11 mouse cellular contexts compared by ENCODE assay signal in genomic region chr19:42668385-42669098, GRCm38 (mm10). TPM values are rescaled to one million over a fixed set of nuclear protein-coding genes. Genes with fewer than 3 reads are reported as not detected.
DNase-seq lines count a peak whose midpoint lies in the region; ATAC-seq and TF ChIP-seq lines count a peak whose summit lies in the region.
"Had no signal": no experiment of that assay in that cellular context is flagged by ENCODE, and none has a peak within 500 bp of the region (broad histone marks: within the 10 kb centered on the region; RNA-seq: fewer than 3 reads in every experiment).

No protein-coding gene starts in this region.

- H3K9me3 ChIP-seq in lung, embryonic 16.5 days (ENCODE audit: control insufficient read depth, low read length): no peaks in the 10 kb centered on the region
- no peaks in the 10 kb centered on the region for H3K9me3 ChIP-seq in embryonic facial prominence, embryonic 10.5 days
- no peaks in the 10 kb centered on the region for H3K9me3 ChIP-seq in heart, postnatal 0 days (replicated peaks; ENCODE audit: control insufficient read depth, low read length)
- H3K9me3 ChIP-seq in hindbrain, embryonic 16.5 days (ENCODE audit: control insufficient read depth, low read length): no peaks in the 10 kb centered on the region
- H3K9me3 ChIP-seq: embryonic facial prominence, embryonic 15.5 days; heart, embryonic 15.5 days had no signal

- DNase-seq in lung, adult 2 months: no peak
- DNase-seq in embryonic facial prominence, embryonic 10.5 days (ENCODE audit: low spot score): no peak
- DNase-seq in heart, postnatal 0 days (ENCODE audit: low spot score): no peak
- peak; percentile 91 to 92 for DNase-seq in kidney, postnatal 36 days
- no peak for DNase-seq in Muller cell, postnatal 12 days (ENCODE audit: inconsistent ontology term)
- DNase-seq in layer of hippocampus, postnatal 25 days (ENCODE audit: extremely low spot score in 1 of 2, low spot score in 1 of 2): no peak

- no peaks in the 10 kb centered on the region for H3K36me3 ChIP-seq in lung, embryonic 16.5 days (ENCODE audit: control insufficient read depth, insufficient read depth, low read length)
- H3K36me3 ChIP-seq in embryonic facial prominence, embryonic 10.5 days (replicated peaks): no peaks in the 10 kb centered on the region
- H3K36me3 ChIP-seq in heart, postnatal 0 days (replicated peaks; ENCODE audit: control insufficient read depth, insufficient read depth, low read length): no peaks in the 10 kb centered on the region
- no peaks in the 10 kb centered on the region for H3K36me3 ChIP-seq in hindbrain, embryonic 16.5 days (ENCODE audit: control insufficient read depth, insufficient read depth, low read length)
- H3K36me3 ChIP-seq: embryonic facial prominence, embryonic 15.5 days; heart, embryonic 15.5 days had no signal

- H3K27ac ChIP-seq in lung, embryonic 16.5 days (ENCODE audit: low read length): no peak overlapping the region
- peak overlapping the region; percentile 35; the same call in 1 of the 2 replicates for H3K27ac ChIP-seq in embryonic facial prominence, embryonic 10.5 days (replicated peaks)
- H3K27ac ChIP-seq in heart, postnatal 0 days (ENCODE audit: low read depth): no peak overlapping the region
- no peak overlapping the region for H3K27ac ChIP-seq in hindbrain, embryonic 16.5 days (ENCODE audit: low read depth, low read length)
- H3K27ac ChIP-seq: embryonic facial prominence, embryonic 15.5 days; heart, embryonic 15.5 days had no signal

- no peak for TF ChIP-seq POLR2A in lung, adult 2 months (IDR thresholded peaks at IDR 0.05; ENCODE audit: borderline replicate concordance, extremely low read depth, low read depth, low read length)

- H3K4me2 ChIP-seq in lung, embryonic 16.5 days (ENCODE audit: low read depth, low read length): no peak overlapping the region
- no peak overlapping the region for H3K4me2 ChIP-seq in heart, postnatal 0 days (ENCODE audit: low read depth, low read length)
- no peak overlapping the region for H3K4me2 ChIP-seq in hindbrain, embryonic 16.5 days (ENCODE audit: low read length)
- H3K4me2 ChIP-seq: embryonic facial prominence, embryonic 15.5 days; heart, embryonic 15.5 days had no signal

- no peak for TF ChIP-seq EP300 in heart, postnatal 0 days (IDR thresholded peaks at IDR 0.05; ENCODE audit: low read depth)

- no peak for TF ChIP-seq CTCF in lung, adult 2 months (IDR thresholded peaks at IDR 0.05; ENCODE audit: insufficient read depth, low read length)
- TF ChIP-seq CTCF in heart, postnatal 0 days (IDR thresholded peaks at IDR 0.05; ENCODE audit: low read depth): no peak

- peak; percentile 23; the same call in 1 of the 2 replicates for ATAC-seq in lung, embryonic 16.5 days (ENCODE audit: low read depth)
- ATAC-seq in heart, postnatal 0 days (ENCODE audit: insufficient read depth, low read depth): peak; percentile 35; the same call in 1 of the 2 replicates
- ATAC-seq in hindbrain, embryonic 16.5 days: no peak

- no peak overlapping the region for H3K4me3 ChIP-seq in lung, embryonic 16.5 days (ENCODE audit: low read length)
- H3K4me3 ChIP-seq in lung, adult 2 months (replicated peaks; ENCODE audit: extremely low read depth, low read depth, low read length): no peak overlapping the region
- H3K4me3 ChIP-seq in embryonic facial prominence, embryonic 10.5 days: no peak overlapping the region
- no peak overlapping the region for H3K4me3 ChIP-seq in heart, postnatal 0 days (ENCODE audit: low read depth, low read length)
- H3K4me3 ChIP-seq in hindbrain, embryonic 16.5 days (ENCODE audit: low read length): no peak overlapping the region
- H3K4me3 ChIP-seq: embryonic facial prominence, embryonic 15.5 days; heart, embryonic 15.5 days; myocyte had no signal

- no peak overlapping the region for H3K9ac ChIP-seq in lung, embryonic 16.5 days (ENCODE audit: low read length)
- no peak overlapping the region for H3K9ac ChIP-seq in heart, postnatal 0 days (replicated peaks; ENCODE audit: low read depth, low read length)
- no peak overlapping the region for H3K9ac ChIP-seq in hindbrain, embryonic 16.5 days (ENCODE audit: low read depth, low read length)
- H3K9ac ChIP-seq: embryonic facial prominence, embryonic 15.5 days; heart, embryonic 15.5 days had no signal

- H3K27me3 ChIP-seq in lung, embryonic 16.5 days (ENCODE audit: control insufficient read depth, insufficient read depth, low read depth, low read length): no peaks in the 10 kb centered on the region
- H3K27me3 ChIP-seq in embryonic facial prominence, embryonic 10.5 days (replicated peaks; ENCODE audit: low read depth, poor library complexity, severe bottlenecking): peaks cover 23% of the 10 kb centered on the region
- H3K27me3 ChIP-seq in heart, postnatal 0 days (ENCODE audit: control insufficient read depth, insufficient read depth, low read length): 0 out of 2 replicates have a peak, but pooled peaks cover 2% of the 10 kb centered on the region
- H3K27me3 ChIP-seq in hindbrain, embryonic 16.5 days (replicated peaks; ENCODE audit: control insufficient read depth, insufficient read depth, low read length): peaks cover 3% of the 10 kb centered on the region; the same call in 1 of the 2 replicates
- H3K27me3 ChIP-seq: heart, embryonic 15.5 days had no signal

- H3K4me1 ChIP-seq in lung, embryonic 16.5 days (replicated peaks; ENCODE audit: control insufficient read depth, insufficient read depth, low read length): peaks cover 5% of the 10 kb centered on the region; the same call in 1 of the 2 replicates
- no peaks in the 10 kb centered on the region for H3K4me1 ChIP-seq in lung, adult 2 months (ENCODE audit: control insufficient read depth, insufficient read depth, low read length)
- peaks cover 19% of the 10 kb centered on the region for H3K4me1 ChIP-seq in embryonic facial prominence, embryonic 10.5 days
- no peaks in the 10 kb centered on the region for H3K4me1 ChIP-seq in heart, postnatal 0 days (ENCODE audit: control insufficient read depth, insufficient read depth)
- peaks cover 6% of the 10 kb centered on the region for H3K4me1 ChIP-seq in hindbrain, embryonic 16.5 days (ENCODE audit: control insufficient read depth, insufficient read depth, low read depth, low read length)

- 50% methylated on average over 14 of the region's 14 CpGs for WGBS in lung, embryonic 16.5 days
- 52% methylated on average over 14 of the region's 14 CpGs for WGBS in lung, adult 2 months
- 73% methylated on average over 14 of the region's 14 CpGs for WGBS in embryonic facial prominence, embryonic 10.5 days
- 64% methylated on average over 14 of the region's 14 CpGs for WGBS in heart, postnatal 0 days
- 71% methylated on average over 14 of the region's 14 CpGs for WGBS in hindbrain, embryonic 16.5 days

RNA-seq across cellular contexts. Expression of gene Loxl4, which starts 55.9 kb away (rescaled TPM):
- polyA plus RNA-seq in lung, embryonic 16.5 days (2015; fragmentation: Nextera tagmentation; extraction: Ambion mirVana): 0.67 and 0.94 TPM in 2 replicates
- polyA plus RNA-seq in lung, adult 2 months (2012; rRNA removed): 1.8 and 2.5 TPM in 2 replicates
- polyA plus RNA-seq in embryonic facial prominence, embryonic 10.5 days (2016; fragmentation: Nextera tagmentation; extraction: Ambion mirVana): 0.24 and 0.28 TPM in 2 replicates
- total RNA-seq in heart, postnatal 0 days (2014; rRNA removed; ENCODE audit: low replicate concordance): 0.54 and 2.3 TPM in 2 replicates
- 0.23 and 0.30 TPM in 2 replicates for polyA plus RNA-seq in heart, postnatal 0 days (2015; fragmentation: Nextera tagmentation; extraction: Ambion mirVana)
- polyA plus RNA-seq in hindbrain, embryonic 16.5 days (2015; fragmentation: Nextera tagmentation; extraction: Ambion mirVana): 0.15 and 0.34 TPM in 2 replicates
- total RNA-seq in layer of hippocampus, postnatal 25 days (2021): under 1 TPM; 0.25 to 0.35 TPM

Comparison
In these comparisons a context has a peak if more than half of its experiments do, and no peak if none do; other contexts are left out.
1. DNase-seq: peak in kidney, postnatal 36 days (2 of 2); none in lung, adult 2 months (single experiment), embryonic facial prominence, embryonic 10.5 days (single experiment), heart, postnatal 0 days (single experiment), Muller cell, postnatal 12 days (single experiment) and layer of hippocampus, postnatal 25 days (0 of 2).